Mouse (Mus musculus) neutrophil, adult 59 days (primary cell): ENCODE results near the gene Tmem19. TPM values are rescaled to one million over a fixed set of nuclear protein-coding genes. Genes with fewer than 3 reads are reported as not detected.

Experiments used
- total RNA-seq, 2 experiments: library from RNA; stranded (reverse); gene quantifications; 1 replicate in 1 of 2; 2 replicates in 1 of 2; pipeline ENCODE4 v1.2.4; 2023

The Tmem19 gene
- total RNA-seq, result 10 to 100 TPM; 17.4 to 31.3 TPM

DNA sequence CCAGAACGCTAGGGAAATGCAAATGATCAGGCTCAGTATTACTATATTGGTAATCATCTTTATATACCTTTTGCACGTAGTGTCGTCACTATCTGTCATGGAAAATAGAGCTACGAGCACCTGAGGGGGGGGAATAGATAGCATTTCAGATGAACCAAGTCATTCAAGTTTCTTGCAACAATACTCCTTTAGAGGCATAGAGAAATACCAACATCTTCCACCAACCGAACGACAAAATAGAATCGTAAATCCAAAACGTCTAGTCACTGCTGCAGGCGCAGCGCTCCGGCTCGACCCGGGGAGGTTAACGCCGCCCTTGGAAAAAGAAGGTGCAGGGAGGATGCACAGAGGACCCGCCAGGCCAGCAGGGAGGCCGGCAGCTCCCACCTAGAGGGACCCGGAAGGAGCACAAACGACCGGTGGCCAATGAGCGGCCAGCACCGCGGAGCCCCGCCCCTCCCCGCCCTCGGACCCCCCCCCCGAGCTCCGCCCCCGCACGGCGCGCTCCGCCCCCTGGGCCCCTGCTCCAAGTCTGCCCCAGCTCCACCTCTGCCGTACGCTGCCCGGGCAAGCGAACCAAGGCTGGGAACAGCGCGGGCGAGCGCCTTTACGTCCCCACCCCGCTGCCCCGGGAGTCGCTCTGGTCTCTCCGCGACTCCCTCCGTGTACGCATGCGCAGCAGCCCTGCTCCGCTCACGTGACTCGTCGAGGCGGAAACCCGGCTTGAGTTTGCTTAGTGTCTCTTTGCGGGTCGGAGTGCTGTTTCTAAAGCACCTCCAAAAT, at the start of gene Tmem19:
Tmem19 (minus strand) TSS at position 662 of the 783 bp plus-strand sequence.

DNA sequence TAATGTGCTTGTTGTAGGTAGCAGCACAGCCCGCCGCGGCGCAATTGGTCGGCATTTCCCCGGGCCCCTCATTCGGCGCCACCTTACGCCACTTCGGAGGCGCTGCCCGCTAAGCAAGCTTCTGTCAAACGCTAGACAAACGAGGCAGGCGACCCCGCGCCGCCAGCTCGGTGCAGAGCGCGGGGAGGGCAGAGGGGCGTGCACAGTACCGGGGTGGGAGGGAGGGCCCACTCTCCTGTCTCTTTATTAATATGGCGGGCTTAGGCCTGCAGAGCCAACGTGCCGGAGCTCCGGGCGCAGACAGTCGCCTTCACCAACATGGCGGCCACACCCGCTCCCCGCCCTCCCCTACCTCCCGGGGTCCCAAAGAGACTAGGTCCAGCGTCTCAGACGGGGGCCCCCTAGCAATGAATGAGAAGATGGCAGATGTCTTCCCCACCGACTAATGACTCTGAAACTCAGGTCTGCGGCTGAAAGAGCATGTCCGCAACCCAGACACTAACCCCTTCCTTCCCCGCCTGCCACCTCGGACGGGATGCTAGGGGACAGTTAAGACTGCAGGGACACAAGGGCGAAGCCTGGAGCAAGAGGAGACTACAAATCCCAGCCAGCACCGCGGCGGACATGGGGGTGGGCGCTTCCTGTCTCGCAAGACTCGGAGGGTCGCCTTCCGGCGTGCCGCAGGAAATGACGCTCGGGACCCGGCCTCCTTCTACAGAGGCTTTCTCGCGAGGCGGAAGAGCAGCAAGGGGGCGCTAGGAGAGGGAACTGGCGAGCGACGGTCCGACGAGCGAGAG, 22.1 kb upstream of the Tmem19 start, which contains the start of the genes Thap2 and Zfc3h1:
Thap2 (minus strand) TSS at position 223 of the 797 bp plus-strand sequence.
Zfc3h1 (plus strand) TSS at position 739 of the 797 bp plus-strand sequence.

DNA sequence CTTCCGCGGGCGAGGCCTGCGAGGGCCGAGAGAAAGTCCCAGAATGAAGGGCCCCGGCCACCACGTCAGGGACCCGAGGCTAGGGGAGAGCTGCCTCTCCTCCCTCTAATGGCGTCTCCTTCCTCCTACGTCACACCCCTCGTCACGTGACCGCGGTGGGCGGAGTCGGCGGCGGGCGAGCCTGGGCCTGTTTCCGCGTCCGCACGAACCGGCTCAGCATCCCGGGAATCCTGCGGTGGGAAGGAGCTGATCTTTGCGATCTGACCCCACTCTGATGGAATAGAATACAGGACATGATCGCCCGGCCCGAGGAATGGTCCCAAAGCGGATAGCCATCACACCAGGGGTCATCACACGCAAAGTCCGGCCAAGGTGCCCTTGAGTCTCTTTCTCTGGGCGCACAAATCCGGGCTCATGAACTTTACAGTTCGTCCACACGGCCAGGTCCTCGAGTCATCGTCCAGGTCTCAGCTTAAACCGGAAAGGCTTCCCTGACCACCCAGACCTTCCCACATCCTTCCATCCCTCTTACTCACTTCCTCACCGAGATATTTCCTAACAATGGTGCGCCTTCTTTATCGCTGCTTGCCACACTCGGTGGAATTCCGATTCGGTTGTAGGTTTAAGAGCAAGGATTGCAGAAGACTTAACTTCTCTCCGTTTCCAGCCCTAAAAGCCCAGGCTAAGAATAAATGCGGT, 46.7 kb downstream of the Tmem19 start, which contains the start of gene Rab21:
Rab21 (minus strand) TSS at position 122 of the 699 bp plus-strand sequence.

Other genes with a start within 250 kb of the Tmem19 start
- not detected for gene Tph2, start 177.5 kb downstream of the Tmem19 start, total RNA-seq
- gene Tbc1d15, start 111.0 kb downstream of the Tmem19 start, total RNA-seq, result 100 to 1,000 TPM in 1 of 2 experiments, 10 to 100 TPM in 1; 98.0 to 108 TPM
- gene Rab21, start 46.9 kb downstream of the Tmem19 start, total RNA-seq, result 10 to 100 TPM; 52.6 to 56.5 TPM
- gene Thap2, start 21.9 kb upstream of the Tmem19 start, total RNA-seq, result 1 to 10 TPM; 2.9 to 3.8 TPM
- gene Zfc3h1, start 22.5 kb upstream of the Tmem19 start, total RNA-seq, result 10 to 100 TPM; 53.8 to 57.7 TPM
- gene A930009A15Rik, start 207.5 kb upstream of the Tmem19 start, total RNA-seq, result not detected
- under 1 TPM; 0.24 to 0.49 TPM for gene Lgr5, start 225.3 kb upstream of the Tmem19 start, total RNA-seq